Mouse (Mus musculus) heart, adult 9 months (tissue): Measurements from ENCODE around the gene Gm9736.
"Not testable (repeated sequence)": the region's sequence is repeated elsewhere in the genome, so short reads cannot be mapped to it uniquely, and the experiment has no call there.

Experiments used
- DNase-seq, 2 experiments: peaks; one replicate each; pipeline ENCODE4 v3.0.0; 2022; ENCODE audit warnings: low spot score in 2 of 2

The Gm9736 gene

GRCm38 (mm10) chr10:77726186-77726585, 25.0 kb downstream of the Gm9736 start, which contains the start of gene Gm10100:
TSS of gene Gm10100 (plus strand) at chr10:77726486.
- DNase-seq = no peak

GRCm38 (mm10) chr10:77724855-77725254, 26.3 kb downstream of the Gm9736 start:
- no peak for DNase-seq

GRCm38 (mm10) chr10:77720299-77720698, 30.9 kb downstream of the Gm9736 start, which contains the start of gene Krtap12-1:
TSS of gene Krtap12-1 (plus strand) at chr10:77720599.
- DNase-seq = not testable (repeated sequence)

GRCm38 (mm10) chr10:77715507-77715906, 35.6 kb downstream of the Gm9736 start, which contains the start of gene Gm10142:
TSS of gene Gm10142 (plus strand) at chr10:77715807.
- no peak for DNase-seq

- peak in 1 of 2 experiments; percentile 1 for DNase-seq
Measured at GRCm38 (mm10) chr10:77713734-77714133, 37.4 kb downstream of the Gm9736 start.

- DNase-seq = not testable (repeated sequence)
Measured at GRCm38 (mm10) chr10:77711157-77711556, 40.0 kb downstream of the Gm9736 start, which contains the start of gene Gm10024. TSS of gene Gm10024 (plus strand) at chr10:77711457.

- DNase-seq = no peak
Measured at GRCm38 (mm10) chr10:77709831-77710230, 41.3 kb downstream of the Gm9736 start.

- DNase-seq = no peak
Measured at GRCm38 (mm10) chr10:77706326-77706725, 44.8 kb downstream of the Gm9736 start, which contains the start of gene Gm10272. TSS of gene Gm10272 (plus strand) at chr10:77706626.
